Mouse (Mus musculus) lung, embryonic 16.5 days (tissue): ENCODE data around the gene Grid1. TPM values are rescaled to one million over a fixed set of nuclear protein-coding genes. Genes with fewer than 3 reads are reported as not detected.

ENCODE experiments used
- ATAC-seq: fragments of 200-750 bp; cut with Nextera tagmentation; 2 replicates; pipeline ENCODE4 v1.8.0; 2017; ENCODE audit warnings: low read depth, mild to moderate bottlenecking, moderate library complexity
- H3K27ac ChIP-seq: fragments of 300-500 bp; sonication (generic); 2 replicates; pipeline ENCODE4 v1.5.1; 2014; ENCODE audit warnings: mild to moderate bottlenecking, control low read depth, low read length
- H3K27me3 ChIP-seq: fragments of 300-500 bp; sonication (generic); 2 replicates; pipeline ENCODE4 v1.6.1; 2014; ENCODE audit warnings: low read depth, low read length, mixed read lengths; ENCODE audit not compliant: control insufficient read depth, insufficient read depth
- H3K36me3 ChIP-seq: fragments of 300-500 bp; sonication (generic); 2 replicates; pipeline ENCODE4 v1.6.1; 2014; ENCODE audit warnings: low read length; ENCODE audit not compliant: control insufficient read depth, insufficient read depth
- H3K4me1 ChIP-seq: fragments of 300-500 bp; sonication (generic); replicated peaks from 2 replicates; pipeline ENCODE4 v1.6.1; 2014; ENCODE audit warnings: low read length, mixed read lengths; ENCODE audit not compliant: control insufficient read depth, insufficient read depth
- H3K4me2 ChIP-seq: fragments of 300-500 bp; sonication (generic); 2 replicates; pipeline ENCODE4 v1.6.1; 2014; ENCODE audit warnings: low read depth, low read length, control low read depth
- H3K4me3 ChIP-seq: fragments of 300-500 bp; sonication (generic); 2 replicates; pipeline ENCODE4 v1.5.1; 2014; ENCODE audit warnings: mild to moderate bottlenecking, low read length, control low read depth
- H3K9ac ChIP-seq: fragments of 300-500 bp; sonication (generic); 2 replicates; pipeline ENCODE4 v1.6.1; 2014; ENCODE audit warnings: low read length, control low read depth
- H3K9me3 ChIP-seq: fragments of 300-500 bp; sonication (generic); 2 replicates; pipeline ENCODE4 v1.6.1; 2016; ENCODE audit warnings: low read length; ENCODE audit not compliant: control insufficient read depth
- WGBS: fragments of 180-500 bp; shearing (Covaris S2); extraction: QIAGEN DNeasy Blood & Tissue Kit; methylation state at CpG from one replicate; pipeline ENCODE4 v1.1.7; 2014; 5-methylcytosine and 5-hydroxymethylcytosine counted together
- polyA plus RNA-seq: library from polyadenylated mRNA; unstranded; fragments of >200 nt; fragmentation: Nextera tagmentation; extraction: Ambion mirVana; gene quantifications from 2 replicates; pipeline ENCODE4 v1.2.1, GENCODE M21; 2015

The Grid1 gene
- polyA plus RNA-seq, 1 experiment from 2014 or later = 0.51 TPM

- Histone ChIP-seq H3K9me3 (no peaks in the 10 kb centered on the region), H3K27me3 (no peaks in the 10 kb centered on the region), H3K27ac (no peak overlapping the region), H3K4me1 (no peaks in the 10 kb centered on the region), H3K36me3 (no peaks in the 10 kb centered on the region), H3K4me3 (no peak overlapping the region), H3K9ac (no peak overlapping the region), H3K4me2 (no peak overlapping the region)
- no peak for ATAC-seq
These were observed 699.5 kb downstream of the Grid1 start for GRCm38 (mm10) chr14:35519402-35519801.

GRCm38 (mm10) chr14:35538835-35539234, 718.9 kb downstream of the Grid1 start:
- no peak overlapping the region for H3K27ac ChIP-seq
- no peaks in the 10 kb centered on the region for H3K36me3 ChIP-seq
- H3K9ac ChIP-seq = no peak overlapping the region
- no peak for ATAC-seq
- 48% methylated on average over 3 of the region's 3 CpGs for WGBS
- no peaks in the 10 kb centered on the region for H3K27me3 ChIP-seq
- H3K4me2 ChIP-seq = no peak overlapping the region
- no peaks in the 10 kb centered on the region for H3K4me1 ChIP-seq
- H3K9me3 ChIP-seq = no peaks in the 10 kb centered on the region
- no peak overlapping the region for H3K4me3 ChIP-seq

- Histone ChIP-seq H3K27me3 (no peaks in the 10 kb centered on the region), H3K9me3 (no peaks in the 10 kb centered on the region), H3K36me3 (no peaks in the 10 kb centered on the region), H3K27ac (no peak overlapping the region), H3K4me1 (no peaks in the 10 kb centered on the region), H3K4me2 (no peak overlapping the region), H3K9ac (no peak overlapping the region), H3K4me3 (no peak overlapping the region)
- 76% methylated on average over 4 of the region's 4 CpGs for WGBS
- ATAC-seq = no peak
These were observed 721.5 kb downstream of the Grid1 start for GRCm38 (mm10) chr14:35541254-35541991.

GRCm38 (mm10) chr14:35541992-35542380, 722.1 kb downstream of the Grid1 start:
- no peaks in the 10 kb centered on the region for H3K9me3 ChIP-seq
- WGBS = 57% methylated on average over 1 of the region's 1 CpGs
- H3K27me3 ChIP-seq = no peaks in the 10 kb centered on the region
- H3K36me3 ChIP-seq = no peaks in the 10 kb centered on the region
- H3K4me1 ChIP-seq = no peaks in the 10 kb centered on the region
- no peak overlapping the region for H3K4me3 ChIP-seq
- no peak for ATAC-seq
- no peak overlapping the region for H3K4me2 ChIP-seq
- no peak overlapping the region for H3K27ac ChIP-seq
- no peak overlapping the region for H3K9ac ChIP-seq

- H3K36me3 ChIP-seq = no peaks in the 10 kb centered on the region
- H3K27ac ChIP-seq = no peak overlapping the region
- ATAC-seq = no peak
- H3K4me3 ChIP-seq = no peak overlapping the region
- no peaks in the 10 kb centered on the region for H3K4me1 ChIP-seq
- H3K9ac ChIP-seq = no peak overlapping the region
- H3K9me3 ChIP-seq = no peaks in the 10 kb centered on the region
- no peaks in the 10 kb centered on the region for H3K27me3 ChIP-seq
- H3K4me2 ChIP-seq = no peak overlapping the region
- 81% methylated on average over 3 of the region's 3 CpGs for WGBS
These were observed 734.4 kb downstream of the Grid1 start for GRCm38 (mm10) chr14:35554288-35554687.

- Histone ChIP-seq H3K9me3 (no peaks in the 10 kb centered on the region), H3K4me3 (no peak overlapping the region), H3K4me1 (no peaks in the 10 kb centered on the region), H3K27ac (no peak overlapping the region), H3K4me2 (no peak overlapping the region), H3K27me3 (no peaks in the 10 kb centered on the region), H3K9ac (no peak overlapping the region), H3K36me3 (no peaks in the 10 kb centered on the region)
- no peak for ATAC-seq
- 87% methylated on average over 3 of the region's 3 CpGs for WGBS
These were observed 741.5 kb downstream of the Grid1 start for GRCm38 (mm10) chr14:35561244-35561893.

- Histone ChIP-seq H3K27me3 (no peaks in the 10 kb centered on the region), H3K4me3 (no peak overlapping the region), H3K4me2 (no peak overlapping the region), H3K27ac (no peak overlapping the region), H3K9ac (no peak overlapping the region), H3K9me3 (no peaks in the 10 kb centered on the region), H3K36me3 (no peaks in the 10 kb centered on the region), H3K4me1 (no peaks in the 10 kb centered on the region)
- no peak for ATAC-seq
- whole genome bisulfite sequencing = 68% methylated on average over 4 of the region's 4 CpGs
These were observed 753.1 kb downstream of the Grid1 start for GRCm38 (mm10) chr14:35572991-35573502.

- H3K9me3 ChIP-seq = no peaks in the 10 kb centered on the region
- H3K27me3 ChIP-seq = no peaks in the 10 kb centered on the region
- no peak overlapping the region for H3K27ac ChIP-seq
- H3K4me3 ChIP-seq = no peak overlapping the region
- no peaks in the 10 kb centered on the region for H3K36me3 ChIP-seq
- H3K9ac ChIP-seq = no peak overlapping the region
- H3K4me1 ChIP-seq = no peaks in the 10 kb centered on the region
- ATAC-seq = no peak
- WGBS = 51% methylated on average over 2 of the region's 2 CpGs
- H3K4me2 ChIP-seq = no peak overlapping the region
These were observed 754.6 kb downstream of the Grid1 start for GRCm38 (mm10) chr14:35574489-35574888.

- Histone ChIP-seq H3K27me3 (no peaks in the 10 kb centered on the region), H3K36me3 (no peaks in the 10 kb centered on the region), H3K4me1 (no peaks in the 10 kb centered on the region), H3K27ac (no peak overlapping the region), H3K9me3 (no peaks in the 10 kb centered on the region), H3K9ac (no peak overlapping the region), H3K4me2 (no peak overlapping the region), H3K4me3 (no peak overlapping the region)
- no peak for ATAC-seq
- WGBS = 83% methylated on average over 6 of the region's 6 CpGs
These were observed 755.4 kb downstream of the Grid1 start for GRCm38 (mm10) chr14:35575285-35575684.
